Mouse (Mus musculus) bone marrow, adult 2 months (tissue): Measurements from ENCODE around the gene Casp9.
A peak's percentile ranks its signal among the peaks of the same experiment; 100 is the strongest.

Experiments
- CTCF ChIP-seq: fragments of 200-500 bp; IDR thresholded peaks from 2 replicates; pipeline ENCODE4 v1.5.1; 2011; ENCODE audit warnings: low read length, control low read depth; ENCODE audit not compliant: control insufficient read depth, insufficient read depth
- POLR2A ChIP-seq: fragments of 200-500 bp; IDR thresholded peaks from 2 replicates; pipeline ENCODE4 v1.6.1; 2011; ENCODE audit warnings: low read depth, mild to moderate bottlenecking, control low read depth, low read length, borderline replicate concordance; ENCODE audit not compliant: control insufficient read depth

DNA sequence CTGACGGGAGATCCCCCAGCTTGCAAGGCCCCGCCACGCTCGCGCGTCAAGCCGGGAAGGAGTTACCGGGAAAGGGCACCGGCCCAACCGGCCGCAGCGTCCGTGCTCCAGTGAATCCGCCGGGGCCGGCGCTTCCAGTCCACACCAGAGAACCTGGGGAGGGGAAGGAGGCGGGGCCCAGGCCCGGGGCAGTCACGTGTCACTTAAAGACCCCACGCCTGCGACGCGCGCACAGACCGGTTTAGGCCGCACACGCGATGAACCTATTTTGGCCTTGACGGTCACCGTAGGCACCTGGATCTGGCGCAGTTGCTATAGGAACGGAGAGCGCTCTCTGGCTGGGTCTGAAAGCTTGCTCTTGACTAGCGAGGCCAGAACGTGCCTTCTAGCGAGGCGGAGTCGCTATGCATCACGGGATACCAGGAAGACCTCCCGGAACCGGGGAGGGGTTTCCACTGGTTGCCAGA, 2.9 kb upstream of the Casp9 start, which contains the start of gene Dnajc16:
- TF ChIP-seq CTCF (no peak), POLR2A (peak; percentile 81)
